ENCODE assay signal across 17 mouse cellular contexts in the genomic region with DNA sequence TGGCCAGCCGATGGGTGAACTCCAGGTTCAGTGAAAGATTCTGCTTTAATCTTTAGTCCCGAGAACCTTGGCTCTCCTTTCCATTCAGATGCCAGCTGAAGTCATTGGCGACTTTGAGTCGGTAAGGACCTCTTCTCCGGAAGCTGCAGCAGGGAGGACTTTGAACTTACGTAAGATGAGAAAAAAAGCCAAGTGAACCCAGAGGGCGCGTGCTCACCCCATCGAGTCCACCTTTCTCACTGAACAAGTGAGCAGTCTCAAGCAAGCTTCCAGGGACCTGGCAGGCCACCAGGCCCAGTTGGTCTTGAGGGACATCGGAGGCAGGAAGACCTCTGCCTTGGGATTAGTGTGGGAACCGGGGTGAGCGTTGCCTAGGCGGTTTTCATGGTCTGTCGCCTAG. TPM values are rescaled to one million over a fixed set of nuclear protein-coding genes. Genes with fewer than 3 reads are reported as not detected.
DNase-seq lines count a peak whose midpoint lies in the region; ATAC-seq and TF ChIP-seq lines count a peak whose summit lies in the region.
"Had no signal": no experiment of that assay in that cellular context is flagged by ENCODE, and none has a peak within 500 bp of the region (broad histone marks: within the 10 kb centered on the region; RNA-seq: fewer than 3 reads in every experiment).

No protein-coding gene starts in this region.

- WGBS in liver, adult 2 months = 31% methylated on average over 14 of the region's 14 CpGs
- 82% methylated on average over 14 of the region's 14 CpGs for WGBS in liver, postnatal 0 days (ENCODE audit: insufficient replicate concordance)
- 71% methylated on average over 14 of the region's 14 CpGs for WGBS in intestine, embryonic 16.5 days
- WGBS in kidney, embryonic 15.5 days = 82% methylated on average over 14 of the region's 14 CpGs

- H3K4me1 ChIP-seq in liver, adult 2 months (ENCODE audit: control insufficient read depth, insufficient read depth, low read length) = peaks cover 27% of the 10 kb centered on the region
- peaks cover 5% of the 10 kb centered on the region for H3K4me1 ChIP-seq in liver, postnatal 0 days (ENCODE audit: insufficient read depth)
- peaks cover 9% of the 10 kb centered on the region for H3K4me1 ChIP-seq in intestine, embryonic 16.5 days (ENCODE audit: control insufficient read depth, insufficient read depth, low read length)
- peaks cover 5% of the 10 kb centered on the region for H3K4me1 ChIP-seq in kidney, embryonic 15.5 days

- TF ChIP-seq POLR2A in liver, adult 2 months (IDR thresholded peaks at IDR 0.05; ENCODE audit: extremely low read depth, insufficient read depth, low read length) = 0 out of 2 replicates have a peak, but pooled peaks have one; percentile 21

- TF ChIP-seq CTCF in liver, adult 2 months (IDR thresholded peaks at IDR 0.05; ENCODE audit: low read depth, low read length) = no peak
- TF ChIP-seq CTCF in liver, postnatal 0 days (IDR thresholded peaks at IDR 0.05; ENCODE audit: low read depth) = no peak

- H3K36me3 ChIP-seq in liver, adult 2 months (ENCODE audit: control insufficient read depth, insufficient read depth, low read length) = no peaks in the 10 kb centered on the region
- no peaks in the 10 kb centered on the region for H3K36me3 ChIP-seq in liver, postnatal 0 days (replicated peaks; ENCODE audit: insufficient read depth, low read length)
- H3K36me3 ChIP-seq in intestine, embryonic 16.5 days (ENCODE audit: control insufficient read depth, insufficient read depth, low read length) = no peaks in the 10 kb centered on the region
- H3K36me3 ChIP-seq in kidney, embryonic 15.5 days = no peaks in the 10 kb centered on the region
- H3K36me3 ChIP-seq: embryonic facial prominence, embryonic 15.5 days; forebrain, embryonic 12.5 days; limb, embryonic 15.5 days had no signal

- H3K9ac ChIP-seq in liver, adult 2 months (ENCODE audit: low read depth, low read length) = peak overlapping the region; percentile 75
- H3K9ac ChIP-seq in liver, postnatal 0 days (replicated peaks) = no peak overlapping the region
- no peak overlapping the region for H3K9ac ChIP-seq in intestine, embryonic 16.5 days (ENCODE audit: low read depth, low read length)
- no peak overlapping the region for H3K9ac ChIP-seq in kidney, embryonic 15.5 days
- H3K9ac ChIP-seq: embryonic facial prominence, embryonic 15.5 days; forebrain, embryonic 12.5 days; limb, embryonic 15.5 days had no signal

- no peak for TF ChIP-seq EP300 in liver, postnatal 0 days (IDR thresholded peaks at IDR 0.05; ENCODE audit: low read depth)

- H3K27ac ChIP-seq in liver, adult 2 months (replicated peaks; ENCODE audit: insufficient read depth, low read depth, low read length) = peak overlapping the region; percentile 98
- no peak overlapping the region for H3K27ac ChIP-seq in liver, postnatal 0 days (ENCODE audit: low read depth)
- H3K27ac ChIP-seq in intestine, embryonic 16.5 days (ENCODE audit: low read length) = peak overlapping the region; percentile 49
- peak overlapping the region; percentile 4; the same call in 1 of the 2 replicates for H3K27ac ChIP-seq in kidney, embryonic 15.5 days
- H3K27ac ChIP-seq: embryonic facial prominence, embryonic 15.5 days; forebrain, embryonic 12.5 days; kidney, postnatal 0 days; limb, embryonic 15.5 days had no signal

- H3K79me2 ChIP-seq in liver, adult 2 months (ENCODE audit: control insufficient read depth, insufficient read depth, low read length) = no peaks in the 10 kb centered on the region

- ATAC-seq in liver, postnatal 0 days = no peak
- ATAC-seq in intestine, embryonic 16.5 days = peak; percentile 24
- no peak for ATAC-seq in kidney, embryonic 15.5 days (replicated peaks; ENCODE audit: low FRiP score)
- ATAC-seq: lung, postnatal 0 days; midbrain, embryonic 16.5 days had no signal

- H3K27me3 ChIP-seq in liver, adult 2 months (ENCODE audit: control insufficient read depth, insufficient read depth, low read length) = no peaks in the 10 kb centered on the region
- no peaks in the 10 kb centered on the region for H3K27me3 ChIP-seq in liver, postnatal 0 days (ENCODE audit: insufficient read depth, low read length)
- H3K27me3 ChIP-seq in intestine, embryonic 16.5 days (replicated peaks; ENCODE audit: control insufficient read depth, insufficient read depth, low read length) = no peaks in the 10 kb centered on the region
- H3K27me3 ChIP-seq in kidney, embryonic 15.5 days = no peaks in the 10 kb centered on the region
- H3K27me3 ChIP-seq: embryonic facial prominence, embryonic 15.5 days; forebrain, embryonic 12.5 days; limb, embryonic 15.5 days; megakaryocyte, embryonic 14.5 days had no signal

- 0 out of 2 replicates have a peak overlapping the region, but pooled peaks have one; percentile 0 for H3K4me3 ChIP-seq in liver, adult 2 months (ENCODE audit: insufficient read depth, low read depth, low read length)
- no peak overlapping the region for H3K4me3 ChIP-seq in liver, postnatal 0 days (ENCODE audit: low read depth, low read length)
- no peak overlapping the region for H3K4me3 ChIP-seq in intestine, embryonic 16.5 days (ENCODE audit: low read length)
- H3K4me3 ChIP-seq in kidney, embryonic 15.5 days (replicated peaks) = no peak overlapping the region
- H3K4me3 ChIP-seq: embryonic facial prominence, embryonic 15.5 days; forebrain, embryonic 12.5 days; limb, embryonic 15.5 days had no signal

- no peaks in the 10 kb centered on the region for H3K9me3 ChIP-seq in liver, postnatal 0 days (ENCODE audit: low read length)
- H3K9me3 ChIP-seq in intestine, embryonic 16.5 days (ENCODE audit: control insufficient read depth, low read length) = no peaks in the 10 kb centered on the region
- H3K9me3 ChIP-seq in kidney, embryonic 15.5 days (replicated peaks) = no peaks in the 10 kb centered on the region
- H3K9me3 ChIP-seq: embryonic facial prominence, embryonic 15.5 days; forebrain, embryonic 12.5 days; G1E; limb, embryonic 15.5 days; megakaryocyte, embryonic 14.5 days had no signal

- H3K4me2 ChIP-seq in liver, postnatal 0 days (ENCODE audit: low read depth, low read length) = no peak overlapping the region
- no peak overlapping the region for H3K4me2 ChIP-seq in intestine, embryonic 16.5 days (ENCODE audit: low read depth, low read length)
- no peak overlapping the region for H3K4me2 ChIP-seq in kidney, embryonic 15.5 days
- H3K4me2 ChIP-seq: embryonic facial prominence, embryonic 15.5 days; forebrain, embryonic 12.5 days; limb, embryonic 15.5 days had no signal

- peak; percentile 95 for DNase-seq in liver, adult 2 months (ENCODE audit: extremely low read depth, low read depth, low spot score)
- DNase-seq in liver, postnatal 0 days = no peak
- DNase-seq in yolk sac, embryonic 10.5 days (ENCODE audit: low spot score) = peak; percentile 41
- no peak for DNase-seq in spleen, postnatal 4 days (ENCODE audit: low spot score in 2 of 2)
- DNase-seq in retina, postnatal 1 day = no peak
- DNase-seq: embryo, embryonic 11 days; gastrocnemius, postnatal 14 days had no signal

RNA-seq across cellular contexts. Expression of a gene that starts 8.4 kb away (rescaled TPM):
- 29.3 and 40.9 TPM in 2 replicates for total RNA-seq in liver, adult 2 months (2014; rRNA removed)
- 66.8 and 190 TPM in 2 replicates for polyA plus RNA-seq in liver, adult 2 months (2012; rRNA removed)
- 3.8 and 4.6 TPM in 2 replicates for polyA plus RNA-seq in liver, postnatal 0 days (2015; fragmentation: Nextera tagmentation; extraction: Ambion mirVana)
- polyA plus RNA-seq in intestine, embryonic 16.5 days (2015; fragmentation: Nextera tagmentation; extraction: Ambion mirVana) = 81.3 and 83.5 TPM in 2 replicates
- polyA plus RNA-seq in kidney, embryonic 15.5 days (2015; fragmentation: Nextera tagmentation; extraction: Ambion mirVana) = 36.0 and 40.7 TPM in 2 replicates

RNA-seq across cellular contexts. Expression of a gene that starts 25.9 kb away (rescaled TPM):
- 7.7 and 8.8 TPM in 2 replicates for total RNA-seq in liver, adult 2 months (2014; rRNA removed)
- 18.3 and 23.0 TPM in 2 replicates for polyA plus RNA-seq in liver, adult 2 months (2012; rRNA removed)
- 20.2 and 20.9 TPM in 2 replicates for polyA plus RNA-seq in liver, postnatal 0 days (2015; fragmentation: Nextera tagmentation; extraction: Ambion mirVana)
- 58.2 and 58.3 TPM in 2 replicates for polyA plus RNA-seq in intestine, embryonic 16.5 days (2015; fragmentation: Nextera tagmentation; extraction: Ambion mirVana)
- 41.5 and 42.0 TPM in 2 replicates for polyA plus RNA-seq in kidney, embryonic 15.5 days (2015; fragmentation: Nextera tagmentation; extraction: Ambion mirVana)

RNA-seq across cellular contexts. Expression of a gene that starts 33.3 kb away (rescaled TPM):
- total RNA-seq in liver, adult 2 months (2014; rRNA removed) = 3.8 and 5.6 TPM in 2 replicates
- polyA plus RNA-seq in liver, adult 2 months (2012; rRNA removed) = 12.0 and 14.0 TPM in 2 replicates
- polyA plus RNA-seq in liver, postnatal 0 days (2015; fragmentation: Nextera tagmentation; extraction: Ambion mirVana) = 3.3 and 3.4 TPM in 2 replicates
- 8.3 and 10.2 TPM in 2 replicates for polyA plus RNA-seq in intestine, embryonic 16.5 days (2015; fragmentation: Nextera tagmentation; extraction: Ambion mirVana)
- 13.3 and 15.6 TPM in 2 replicates for polyA plus RNA-seq in kidney, embryonic 15.5 days (2015; fragmentation: Nextera tagmentation; extraction: Ambion mirVana)

Comparison
In these comparisons a context has a peak if more than half of its experiments do, and no peak if none do; other contexts are left out.
1. DNase-seq: peak in liver, adult 2 months (single experiment) and yolk sac, embryonic 10.5 days (single experiment); none in liver, postnatal 0 days (single experiment), spleen, postnatal 4 days (0 of 2) and retina, postnatal 1 day (single experiment).